Mouse (Mus musculus) liver, embryonic 16.5 days (tissue): ENCODE results near the gene Tor2a. TPM values are rescaled to one million over a fixed set of nuclear protein-coding genes. Genes with fewer than 3 reads are reported as not detected.

ENCODE experiments used
- ATAC-seq: fragments of 200-750 bp; cut with Nextera tagmentation; 2 replicates; pipeline ENCODE4 v1.8.0; 2017; ENCODE audit warnings: low read depth, mild to moderate bottlenecking, moderate number of reproducible peaks, moderate library complexity
- H3K27ac ChIP-seq: fragments of 300-500 bp; sonication (generic); 2 replicates; pipeline ENCODE4 v1.5.1; 2014; ENCODE audit warnings: mild to moderate bottlenecking, low read length
- H3K27me3 ChIP-seq: fragments of 300-500 bp; sonication (generic); 2 replicates; pipeline ENCODE4 v1.6.1; 2014; ENCODE audit warnings: low read depth, low read length, mixed read lengths; ENCODE audit not compliant: control insufficient read depth, insufficient read depth
- H3K36me3 ChIP-seq: fragments of 300-500 bp; sonication (generic); 2 replicates; pipeline ENCODE4 v1.6.1; 2014; ENCODE audit warnings: mild to moderate bottlenecking; ENCODE audit not compliant: control insufficient read depth, insufficient read depth
- H3K4me1 ChIP-seq: fragments of 300-500 bp; sonication (generic); 2 replicates; pipeline ENCODE4 v1.6.1; 2014; ENCODE audit warnings: low read depth, low read length, mixed read lengths; ENCODE audit not compliant: control insufficient read depth
- H3K4me2 ChIP-seq: fragments of 300-500 bp; sonication (generic); 2 replicates; pipeline ENCODE4 v1.6.1; 2014; ENCODE audit warnings: low read depth, low read length, mixed read lengths
- H3K4me3 ChIP-seq: fragments of 300-500 bp; sonication (generic); 2 replicates; pipeline ENCODE4 v1.5.1; 2014; ENCODE audit warnings: low read depth, mild to moderate bottlenecking, low read length
- H3K9ac ChIP-seq: fragments of 300-500 bp; sonication (generic); 2 replicates; pipeline ENCODE4 v1.6.1; 2014; ENCODE audit warnings: low read depth, low read length
- H3K9me3 ChIP-seq: fragments of 300-500 bp; sonication (generic); replicated peaks from 2 replicates; pipeline ENCODE4 v1.6.1; 2016; ENCODE audit warnings: low read length; ENCODE audit not compliant: control insufficient read depth
- WGBS: fragments of 180-500 bp; shearing (Covaris S2); extraction: QIAGEN DNeasy Blood & Tissue Kit; methylation state at CpG from one replicate; pipeline ENCODE4 v1.1.7; 2014; ENCODE audit not compliant: insufficient replicate concordance; 5-methylcytosine and 5-hydroxymethylcytosine counted together
- polyA plus RNA-seq: library from polyadenylated mRNA; unstranded; fragments of >200 nt; fragmentation: Nextera tagmentation; extraction: Ambion mirVana; gene quantifications from 2 replicates; pipeline ENCODE4 v1.2.1, GENCODE M21; 2015

Gene Tor2a
- polyA plus RNA-seq: 25.7 and 26.1 TPM in 2 replicates

GRCm38 (mm10) chr2:32757056-32757845 lies at the start of gene Tor2a:
Gene Tor2a, plus strand, starts transcription at chr2:32757234.
- Histone ChIP-seq H3K4me3 (peak within 1 kb of the TSS; percentile 83), H3K27me3 (no peaks in the 10 kb centered on the region), H3K27ac (peak within 1 kb of the TSS; percentile 76), H3K9me3 (no peaks in the 10 kb centered on the region), H3K9ac (peak within 1 kb of the TSS; percentile 80), H3K4me1 (peaks cover 7% of the 10 kb centered on the region), H3K36me3 (no peaks in the 10 kb centered on the region), H3K4me2 (peak within 1 kb of the TSS; percentile 99)
- WGBS: under 1% methylated on average over 66 of the region's 66 CpGs
- peak; percentile 93 for ATAC-seq

GRCm38 (mm10) chr2:32708643-32709042 lies 48.4 kb upstream of the Tor2a start:
- Histone ChIP-seq H3K4me3 (no peak overlapping the region), H3K27me3 (no peaks in the 10 kb centered on the region), H3K27ac (no peak overlapping the region), H3K9ac (no peak overlapping the region), H3K4me1 (peaks cover 13% of the 10 kb centered on the region), H3K9me3 (no peaks in the 10 kb centered on the region), H3K4me2 (no peak overlapping the region), H3K36me3 (peaks cover 35% of the 10 kb centered on the region)
- 17% methylated on average over 3 of the region's 3 CpGs for whole genome bisulfite sequencing
- ATAC-seq: no peak

GRCm38 (mm10) chr2:32709521-32710137 lies 47.4 kb upstream of the Tor2a start:
- peaks cover 23% of the 10 kb centered on the region for H3K4me1 ChIP-seq
- peaks cover 35% of the 10 kb centered on the region for H3K36me3 ChIP-seq
- no peaks in the 10 kb centered on the region for H3K27me3 ChIP-seq
- 84% methylated on average over 20 of the region's 20 CpGs for WGBS
- H3K4me3 ChIP-seq: no peak overlapping the region
- no peak for ATAC-seq
- H3K9me3 ChIP-seq: no peaks in the 10 kb centered on the region
- no peak overlapping the region for H3K4me2 ChIP-seq
- H3K9ac ChIP-seq: no peak overlapping the region
- no peak overlapping the region for H3K27ac ChIP-seq

- H3K4me1 ChIP-seq: peaks cover 28% of the 10 kb centered on the region
- H3K27me3 ChIP-seq: no peaks in the 10 kb centered on the region
- 41% methylated on average over 5 of the region's 5 CpGs for WGBS
- no peak overlapping the region for H3K4me3 ChIP-seq
- no peak overlapping the region for H3K27ac ChIP-seq
- H3K36me3 ChIP-seq: peaks cover 32% of the 10 kb centered on the region
- H3K4me2 ChIP-seq: no peak overlapping the region
- no peak overlapping the region for H3K9ac ChIP-seq
- H3K9me3 ChIP-seq: no peaks in the 10 kb centered on the region
- ATAC-seq: no peak
Measured at GRCm38 (mm10) chr2:32710425-32710824, 46.6 kb upstream of the Tor2a start.

GRCm38 (mm10) chr2:32711301-32712056 lies 45.6 kb upstream of the Tor2a start:
- no peaks in the 10 kb centered on the region for H3K9me3 ChIP-seq
- H3K27ac ChIP-seq: peak overlapping the region; percentile 81; the same call in 1 of the 2 replicates
- peak overlapping the region; percentile 82 for H3K9ac ChIP-seq
- H3K4me3 ChIP-seq: peak overlapping the region; percentile 84
- no peaks in the 10 kb centered on the region for H3K27me3 ChIP-seq
- H3K4me2 ChIP-seq: peak overlapping the region; percentile 84
- H3K4me1 ChIP-seq: peaks cover 28% of the 10 kb centered on the region
- peaks cover 25% of the 10 kb centered on the region for H3K36me3 ChIP-seq
- WGBS: 18% methylated on average over 9 of the region's 9 CpGs
- no peak for ATAC-seq

GRCm38 (mm10) chr2:32712108-32712551 lies 44.9 kb upstream of the Tor2a start:
- H3K9ac ChIP-seq: peak overlapping the region; percentile 82
- H3K4me3 ChIP-seq: peak overlapping the region; percentile 84
- H3K36me3 ChIP-seq: peaks cover 19% of the 10 kb centered on the region
- H3K4me2 ChIP-seq: peak overlapping the region; percentile 84
- ATAC-seq: peak; percentile 64
- H3K4me1 ChIP-seq: peaks cover 28% of the 10 kb centered on the region
- under 1% methylated on average over 41 of the region's 41 CpGs for WGBS
- peak overlapping the region; percentile 81 for H3K27ac ChIP-seq
- no peaks in the 10 kb centered on the region for H3K27me3 ChIP-seq
- H3K9me3 ChIP-seq: no peaks in the 10 kb centered on the region

GRCm38 (mm10) chr2:32712586-32712933 lies 44.5 kb upstream of the Tor2a start:
- Histone ChIP-seq H3K9ac (peak overlapping the region; percentile 82), H3K27me3 (no peaks in the 10 kb centered on the region), H3K4me3 (peak overlapping the region; percentile 84), H3K36me3 (peaks cover 18% of the 10 kb centered on the region), H3K9me3 (no peaks in the 10 kb centered on the region), H3K4me1 (peaks cover 28% of the 10 kb centered on the region), H3K4me2 (peak overlapping the region; percentile 89), H3K27ac (peak overlapping the region; percentile 89)
- WGBS: 1% methylated on average over 26 of the region's 44 CpGs
- ATAC-seq: peak; percentile 86

- under 1% methylated on average over 59 of the region's 79 CpGs for WGBS
- peak; percentile 81 for ATAC-seq
- Histone ChIP-seq H3K4me2 (peak within 1 kb of the TSS; percentile 89), H3K27me3 (no peaks in the 10 kb centered on the region), H3K4me3 (peak within 1 kb of the TSS; percentile 84), H3K4me1 (peaks cover 28% of the 10 kb centered on the region), H3K36me3 (peaks cover 11% of the 10 kb centered on the region), H3K9ac (peak within 1 kb of the TSS; percentile 82), H3K9me3 (no peaks in the 10 kb centered on the region), H3K27ac (peak within 1 kb of the TSS; percentile 89)
Measured at GRCm38 (mm10) chr2:32712934-32713817, 43.9 kb upstream of the Tor2a start, which contains the start of gene Cdk9. Gene Cdk9, minus strand, starts transcription at chr2:32713076.
